In genomic region chr10:75063301-75063965, GRCm38 (mm10) we compare ENCODE assay signal across 9 mouse cellular contexts. TPM values are rescaled to one million over a fixed set of nuclear protein-coding genes. Genes with fewer than 3 reads are reported as not detected.
DNase-seq lines count a peak whose midpoint lies in the region; ATAC-seq and TF ChIP-seq lines count a peak whose summit lies in the region.
"Had no signal": no experiment of that assay in that cellular context is flagged by ENCODE, and none has a peak within 500 bp of the region (broad histone marks: within the 10 kb centered on the region; RNA-seq: fewer than 3 reads in every experiment).

No protein-coding gene starts in this region.

- peak overlapping the region; percentile 91 for H3K4me3 ChIP-seq in heart, embryonic 10.5 days
- H3K4me3 ChIP-seq in embryonic facial prominence, embryonic 12.5 days, result peak overlapping the region; percentile 88
- peak overlapping the region; percentile 87 for H3K4me3 ChIP-seq in hindbrain, postnatal 0 days (ENCODE audit: low read length)
- H3K4me3 ChIP-seq in midbrain, embryonic 10.5 days, result peak overlapping the region; percentile 88

- no peak overlapping the region for H3K27ac ChIP-seq in heart, embryonic 10.5 days
- no peak overlapping the region for H3K27ac ChIP-seq in embryonic facial prominence, embryonic 12.5 days
- no peak overlapping the region; the same call in 1 of the 2 replicates for H3K27ac ChIP-seq in hindbrain, postnatal 0 days
- no peak overlapping the region for H3K27ac ChIP-seq in midbrain, embryonic 10.5 days (replicated peaks)

- peak overlapping the region; percentile 25; the same call in 1 of the 2 replicates for H3K9ac ChIP-seq in embryonic facial prominence, embryonic 12.5 days
- peak overlapping the region; percentile 41 for H3K9ac ChIP-seq in hindbrain, postnatal 0 days (replicated peaks; ENCODE audit: low read length)

- H3K4me1 ChIP-seq in heart, embryonic 10.5 days, result peaks cover 57% of the 10 kb centered on the region
- peaks cover 56% of the 10 kb centered on the region for H3K4me1 ChIP-seq in embryonic facial prominence, embryonic 12.5 days
- peaks cover 63% of the 10 kb centered on the region for H3K4me1 ChIP-seq in hindbrain, postnatal 0 days (ENCODE audit: insufficient read depth, low read length)
- H3K4me1 ChIP-seq in midbrain, embryonic 10.5 days, result peaks cover 84% of the 10 kb centered on the region

- TF ChIP-seq CTCF in hindbrain, postnatal 0 days (IDR thresholded peaks at IDR 0.05; ENCODE audit: low read depth), result no peak

- no peak for DNase-seq in heart, embryonic 10.5 days (ENCODE audit: low spot score)
- no peak for DNase-seq in heart, adult 8-10 months (ENCODE audit: low spot score)
- DNase-seq in hindbrain, postnatal 0 days (ENCODE audit: low spot score), result peak; percentile 36
- no peak for DNase-seq in midbrain, embryonic 10.5 days (ENCODE audit: low spot score)
- DNase-seq in thymus, adult 18-20 months, result no peak
- DNase-seq in thymus, postnatal 4 days, result no peak

- H3K4me2 ChIP-seq in embryonic facial prominence, embryonic 12.5 days (replicated peaks), result peak overlapping the region; percentile 89
- peak overlapping the region; percentile 81 for H3K4me2 ChIP-seq in hindbrain, postnatal 0 days (ENCODE audit: low read depth, low read length)

- peaks cover 19% of the 10 kb centered on the region for H3K27me3 ChIP-seq in heart, embryonic 10.5 days (ENCODE audit: insufficient read depth, poor library complexity, severe bottlenecking)
- no peaks in the 10 kb centered on the region for H3K27me3 ChIP-seq in embryonic facial prominence, embryonic 12.5 days
- H3K27me3 ChIP-seq in hindbrain, postnatal 0 days (ENCODE audit: insufficient read depth, low read length), result no peaks in the 10 kb centered on the region
- peaks cover 20% of the 10 kb centered on the region for H3K27me3 ChIP-seq in midbrain, embryonic 10.5 days (ENCODE audit: low read depth, poor library complexity, severe bottlenecking)

- 54% methylated on average over 12 of the region's 12 CpGs for WGBS in heart, embryonic 10.5 days
- 71% methylated on average over 12 of the region's 12 CpGs for WGBS in embryonic facial prominence, embryonic 12.5 days
- 33% methylated on average over 12 of the region's 12 CpGs for WGBS in hindbrain, postnatal 0 days
- 75% methylated on average over 12 of the region's 12 CpGs for WGBS in midbrain, embryonic 10.5 days

- no peaks in the 10 kb centered on the region for H3K9me3 ChIP-seq in heart, embryonic 10.5 days
- H3K9me3 ChIP-seq in embryonic facial prominence, embryonic 12.5 days, result no peaks in the 10 kb centered on the region
- no peaks in the 10 kb centered on the region for H3K9me3 ChIP-seq in hindbrain, postnatal 0 days (ENCODE audit: low read length)
- no peaks in the 10 kb centered on the region for H3K9me3 ChIP-seq in midbrain, embryonic 10.5 days (replicated peaks)

- no peak for ATAC-seq in embryonic facial prominence, embryonic 12.5 days (ENCODE audit: insufficient number of reproducible peaks, insufficient read depth, low FRiP score, low TSS enrichment)
- ATAC-seq in hindbrain, postnatal 0 days, result no peak
- no peak for ATAC-seq in erythroid progenitor cell, adult 5-6 weeks (replicated peaks; ENCODE audit: low FRiP score, poor library complexity, severe bottlenecking)

- H3K36me3 ChIP-seq in heart, embryonic 10.5 days, result peaks cover 15% of the 10 kb centered on the region; the same call in 1 of the 2 replicates
- peaks cover 7% of the 10 kb centered on the region; the same call in 1 of the 2 replicates for H3K36me3 ChIP-seq in embryonic facial prominence, embryonic 12.5 days
- no peaks in the 10 kb centered on the region for H3K36me3 ChIP-seq in hindbrain, postnatal 0 days (ENCODE audit: insufficient read depth, low read length)
- peaks cover 25% of the 10 kb centered on the region for H3K36me3 ChIP-seq in midbrain, embryonic 10.5 days

RNA-seq across cellular contexts. Expression of gene Bcr, which starts 3.0 kb away (rescaled TPM):
- 26.6 and 41.3 TPM in 2 replicates for polyA plus RNA-seq in heart, embryonic 10.5 days (2016; fragmentation: Nextera tagmentation; extraction: Ambion mirVana)
- 10 to 100 TPM in 2 of 4 experiments, 1 to 10 TPM in 2; 8.0 to 13.3 (median 9.5) TPM for total RNA-seq in heart, adult 8-10 months (2022)
- polyA plus RNA-seq in embryonic facial prominence, embryonic 12.5 days (2016; fragmentation: Nextera tagmentation; extraction: Ambion mirVana), result 9.0 and 10.7 TPM in 2 replicates
- total RNA-seq in hindbrain, postnatal 0 days (2014; rRNA removed), result 54.4 and 61.4 TPM in 2 replicates
- polyA plus RNA-seq in hindbrain, postnatal 0 days (2015; fragmentation: Nextera tagmentation; extraction: Ambion mirVana), result 10.1 and 10.5 TPM in 2 replicates
- 5.1 and 6.9 TPM in 2 replicates for polyA plus RNA-seq in midbrain, embryonic 10.5 days (2016; fragmentation: Nextera tagmentation; extraction: Ambion mirVana)
- 2.5 and 5.8 TPM in 2 replicates for total RNA-seq in erythroid progenitor cell, adult 5-6 weeks (2015; ENCODE audit: low replicate concordance)
- 2.7 and 5.4 TPM in 2 replicates for total RNA-seq in erythroid progenitor cell, adult 5-6 weeks (2017; ENCODE audit: low replicate concordance)

RNA-seq across cellular contexts. Expression of gene Rab36, which starts 26.6 kb away (rescaled TPM):
- 5.8 and 8.6 TPM in 2 replicates for polyA plus RNA-seq in heart, embryonic 10.5 days (2016; fragmentation: Nextera tagmentation; extraction: Ambion mirVana)
- under 1 TPM; 0.46 to 0.97 (median 0.77) TPM for total RNA-seq in heart, adult 8-10 months (2022)
- polyA plus RNA-seq in embryonic facial prominence, embryonic 12.5 days (2016; fragmentation: Nextera tagmentation; extraction: Ambion mirVana), result 13.2 and 15.3 TPM in 2 replicates
- total RNA-seq in hindbrain, postnatal 0 days (2014; rRNA removed), result 16.7 and 17.7 TPM in 2 replicates
- polyA plus RNA-seq in hindbrain, postnatal 0 days (2015; fragmentation: Nextera tagmentation; extraction: Ambion mirVana), result 25.3 TPM in 2 replicates
- 9.9 and 10.4 TPM in 2 replicates for polyA plus RNA-seq in midbrain, embryonic 10.5 days (2016; fragmentation: Nextera tagmentation; extraction: Ambion mirVana)
- not detected in 2 replicates for total RNA-seq in erythroid progenitor cell, adult 5-6 weeks (2015; ENCODE audit: low replicate concordance)
- total RNA-seq in erythroid progenitor cell, adult 5-6 weeks (2017; ENCODE audit: low replicate concordance), result not detected in 2 replicates

RNA-seq across cellular contexts. Expression of gene Rsph14, which starts 31.0 kb away (rescaled TPM):
- polyA plus RNA-seq in heart, embryonic 10.5 days (2016; fragmentation: Nextera tagmentation; extraction: Ambion mirVana), result not detected in 2 replicates
- not detected for total RNA-seq in heart, adult 8-10 months (2022)
- not detected in 2 replicates for polyA plus RNA-seq in embryonic facial prominence, embryonic 12.5 days (2016; fragmentation: Nextera tagmentation; extraction: Ambion mirVana)
- total RNA-seq in hindbrain, postnatal 0 days (2014; rRNA removed), result 1.7 TPM in 1 of 2 replicates, not detected in the other
- 0.43 and 0.46 TPM in 2 replicates for polyA plus RNA-seq in hindbrain, postnatal 0 days (2015; fragmentation: Nextera tagmentation; extraction: Ambion mirVana)
- not detected in 2 replicates for polyA plus RNA-seq in midbrain, embryonic 10.5 days (2016; fragmentation: Nextera tagmentation; extraction: Ambion mirVana)
- total RNA-seq in erythroid progenitor cell, adult 5-6 weeks (2015; ENCODE audit: low replicate concordance), result not detected in 2 replicates
- not detected in 2 replicates for total RNA-seq in erythroid progenitor cell, adult 5-6 weeks (2017; ENCODE audit: low replicate concordance)
- total RNA-seq: heart, postnatal 14 days had no signal
